Mouse (Mus musculus): Measurements from ENCODE around the gene Acrbp. TPM values are rescaled to one million over a fixed set of nuclear protein-coding genes. Genes with fewer than 3 reads are reported as not detected.
A peak's percentile ranks its signal among the peaks of the same experiment; 100 is the strongest.

The Acrbp gene
- polyA plus RNA-seq, 1 experiment from 2014 or later = 4.5 TPM

DNA sequence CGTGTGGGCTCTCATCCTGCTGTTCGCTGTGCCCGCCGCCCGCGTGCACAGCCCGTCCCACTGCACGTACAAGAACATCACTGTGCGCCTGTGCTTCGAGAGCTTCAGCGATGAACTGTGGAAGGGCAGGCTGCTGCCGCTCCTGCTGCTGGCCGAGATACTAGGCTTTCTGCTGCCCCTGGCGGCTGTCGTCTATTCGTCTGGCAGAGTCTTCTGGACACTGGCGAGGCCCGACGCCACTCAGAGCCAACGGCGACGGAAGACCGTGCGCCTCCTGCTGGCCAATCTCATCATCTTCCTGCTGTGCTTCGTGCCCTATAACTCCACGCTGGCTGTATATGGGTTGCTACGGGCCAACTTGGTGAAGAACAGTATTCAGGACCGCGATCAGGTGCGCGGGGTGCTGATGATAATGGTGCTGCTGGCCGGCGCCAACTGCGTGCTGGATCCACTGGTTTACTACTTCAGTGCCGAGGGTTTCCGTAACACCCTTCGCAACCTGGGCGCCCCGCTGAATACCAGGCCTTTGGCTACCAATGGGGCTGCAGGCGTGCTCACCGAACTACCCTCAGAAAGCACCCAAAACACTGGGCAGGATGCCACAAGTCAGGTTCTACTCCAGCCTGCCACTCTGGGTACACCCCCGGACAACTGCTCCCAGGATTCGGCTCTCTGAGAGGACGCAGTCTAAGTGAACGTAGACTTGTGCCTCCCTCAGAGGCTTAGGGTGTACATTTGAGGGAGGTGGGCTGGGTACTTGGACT lies 32.5 kb downstream of the Acrbp start:
- H3K9me3 ChIP-seq (replicated peaks; ENCODE audit: control insufficient read depth, low read length) = no peaks in the 10 kb centered on the region
- peak overlapping the region; percentile 41 for H3K4me3 ChIP-seq (ENCODE audit: low read depth, low read length)
- H3K4me1 ChIP-seq (ENCODE audit: control insufficient read depth, low read depth, low read length) = peaks cover 6% of the 10 kb centered on the region
- H3K9ac ChIP-seq (ENCODE audit: low read depth, low read length) = peak overlapping the region; percentile 3; the same call in 1 of the 2 replicates
- peak; percentile 79 for ATAC-seq (ENCODE audit: low read depth)
- peak overlapping the region; percentile 57 for H3K4me2 ChIP-seq (ENCODE audit: low read depth, low read length)
- H3K27me3 ChIP-seq (ENCODE audit: control insufficient read depth, insufficient read depth, low read depth, low read length) = no peaks in the 10 kb centered on the region
- H3K27ac ChIP-seq (ENCODE audit: low read length) = no peak overlapping the region
- WGBS (ENCODE audit: insufficient replicate concordance) = 38% methylated on average over 45 of the region's 45 CpGs
- no peaks in the 10 kb centered on the region for H3K36me3 ChIP-seq (ENCODE audit: control insufficient read depth, insufficient read depth)

GRCm38 (mm10) chr6:125082801-125083386 lies 33.4 kb downstream of the Acrbp start:
- H3K27ac ChIP-seq (ENCODE audit: low read length) = no peak overlapping the region
- H3K27me3 ChIP-seq (ENCODE audit: control insufficient read depth, insufficient read depth, low read depth, low read length) = no peaks in the 10 kb centered on the region
- H3K4me1 ChIP-seq (ENCODE audit: control insufficient read depth, low read depth, low read length) = peaks cover 6% of the 10 kb centered on the region
- no peak overlapping the region for H3K9ac ChIP-seq (ENCODE audit: low read depth, low read length)
- no peak overlapping the region for H3K4me2 ChIP-seq (ENCODE audit: low read depth, low read length)
- no peaks in the 10 kb centered on the region for H3K9me3 ChIP-seq (replicated peaks; ENCODE audit: control insufficient read depth, low read length)
- ATAC-seq (ENCODE audit: low read depth) = no peak
- WGBS (ENCODE audit: insufficient replicate concordance) = 73% methylated on average over 7 of the region's 7 CpGs
- H3K36me3 ChIP-seq (ENCODE audit: control insufficient read depth, insufficient read depth) = no peaks in the 10 kb centered on the region
- H3K4me3 ChIP-seq (ENCODE audit: low read depth, low read length) = no peak overlapping the region

GRCm38 (mm10) chr6:125084424-125084823 lies 34.9 kb downstream of the Acrbp start:
- Histone ChIP-seq H3K4me1 (ENCODE audit: control insufficient read depth, low read depth, low read length) (peaks cover 18% of the 10 kb centered on the region), H3K4me3 (ENCODE audit: low read depth, low read length) (no peak overlapping the region), H3K36me3 (ENCODE audit: control insufficient read depth, insufficient read depth) (no peaks in the 10 kb centered on the region), H3K4me2 (ENCODE audit: low read depth, low read length) (no peak overlapping the region), H3K9ac (ENCODE audit: low read depth, low read length) (no peak overlapping the region), H3K27me3 (ENCODE audit: control insufficient read depth, insufficient read depth, low read depth, low read length) (no peaks in the 10 kb centered on the region), H3K9me3 (replicated peaks; ENCODE audit: control insufficient read depth, low read length) (no peaks in the 10 kb centered on the region), H3K27ac (ENCODE audit: low read length) (no peak overlapping the region)
- WGBS (ENCODE audit: insufficient replicate concordance) = 7% methylated on average over 4 of the region's 4 CpGs
- ATAC-seq (ENCODE audit: low read depth) = no peak

DNA sequence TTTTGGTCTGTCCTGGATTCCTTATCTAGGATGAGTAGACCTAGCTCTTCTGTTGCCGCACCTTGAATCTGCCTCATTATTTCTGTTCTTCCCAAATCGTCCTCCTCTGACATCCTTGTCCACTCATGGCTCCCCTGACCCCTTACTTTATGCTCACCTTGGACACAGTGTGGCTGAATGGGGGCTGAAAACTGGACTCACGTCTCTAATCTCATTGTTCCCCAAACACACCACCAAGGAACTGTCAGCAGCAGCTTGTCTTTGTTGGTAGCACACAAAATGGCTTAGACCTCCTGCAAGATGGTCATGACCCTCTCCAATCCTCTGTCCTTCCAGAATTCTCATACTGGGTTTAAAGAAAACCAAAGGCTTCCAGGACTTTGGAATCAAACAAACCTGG lies 38.4 kb downstream of the Acrbp start:
- Histone ChIP-seq H3K4me2 (ENCODE audit: low read depth, low read length) (no peak overlapping the region), H3K27ac (ENCODE audit: low read length) (peak overlapping the region; percentile 80), H3K27me3 (ENCODE audit: control insufficient read depth, insufficient read depth, low read depth, low read length) (no peaks in the 10 kb centered on the region), H3K4me1 (ENCODE audit: control insufficient read depth, low read depth, low read length) (peaks cover 26% of the 10 kb centered on the region), H3K9ac (ENCODE audit: low read depth, low read length) (no peak overlapping the region), H3K9me3 (replicated peaks; ENCODE audit: control insufficient read depth, low read length) (no peaks in the 10 kb centered on the region), H3K4me3 (ENCODE audit: low read depth, low read length) (no peak overlapping the region), H3K36me3 (ENCODE audit: control insufficient read depth, insufficient read depth) (no peaks in the 10 kb centered on the region)
- ATAC-seq (ENCODE audit: low read depth) = no peak
- WGBS (ENCODE audit: insufficient replicate concordance) = 60% methylated on average over 3 of the region's 3 CpGs

DNA sequence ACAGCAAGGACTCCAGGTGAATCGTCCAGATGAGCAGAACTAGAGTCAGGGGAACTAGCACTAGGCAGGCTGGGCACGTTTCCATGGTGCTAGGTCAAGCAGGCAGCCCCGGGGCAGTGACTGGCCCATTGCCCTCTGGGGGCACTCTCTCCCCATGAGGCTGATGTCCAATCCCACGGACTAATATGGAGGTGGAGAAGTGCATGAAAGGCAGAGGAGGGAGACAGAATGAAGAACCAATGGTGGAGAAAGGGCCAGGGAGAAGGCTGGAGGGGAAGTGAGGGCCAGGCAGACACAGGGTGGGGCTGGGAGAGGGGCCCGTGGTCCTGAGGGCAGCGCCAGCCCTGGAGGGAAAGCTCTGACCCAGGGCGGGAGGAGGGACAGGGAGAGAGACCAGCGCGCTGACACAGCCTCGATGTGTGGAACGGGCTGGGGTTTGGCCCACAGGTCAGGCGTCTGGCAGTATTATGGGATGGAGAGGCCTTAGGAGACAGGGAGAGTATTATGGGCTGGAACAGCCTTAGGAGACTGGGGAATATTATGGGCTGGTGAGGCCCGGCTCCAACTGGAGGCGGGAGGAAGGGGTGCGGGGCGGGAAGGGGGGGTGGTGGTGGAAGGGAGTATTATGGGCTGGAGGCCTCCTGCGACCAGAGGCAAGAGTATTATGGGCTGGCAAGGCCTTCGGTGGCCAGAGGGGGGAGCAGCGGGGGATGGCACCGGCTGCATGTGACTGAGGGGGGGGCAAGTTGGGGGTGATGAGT lies 39.3 kb downstream of the Acrbp start:
- Histone ChIP-seq H3K36me3 (ENCODE audit: control insufficient read depth, insufficient read depth) (no peaks in the 10 kb centered on the region), H3K9ac (ENCODE audit: low read depth, low read length) (peak overlapping the region; percentile 22; the same call in 1 of the 2 replicates), H3K27me3 (ENCODE audit: control insufficient read depth, insufficient read depth, low read depth, low read length) (no peaks in the 10 kb centered on the region), H3K4me2 (ENCODE audit: low read depth, low read length) (peak overlapping the region; percentile 71), H3K27ac (ENCODE audit: low read length) (peak overlapping the region; percentile 80), H3K9me3 (replicated peaks; ENCODE audit: control insufficient read depth, low read length) (no peaks in the 10 kb centered on the region), H3K4me1 (ENCODE audit: control insufficient read depth, low read depth, low read length) (peaks cover 26% of the 10 kb centered on the region), H3K4me3 (ENCODE audit: low read depth, low read length) (peak overlapping the region; percentile 22)
- 3% methylated on average over 20 of the region's 20 CpGs for WGBS (ENCODE audit: insufficient replicate concordance)
- peak; percentile 73 for ATAC-seq (ENCODE audit: low read depth)

DNA sequence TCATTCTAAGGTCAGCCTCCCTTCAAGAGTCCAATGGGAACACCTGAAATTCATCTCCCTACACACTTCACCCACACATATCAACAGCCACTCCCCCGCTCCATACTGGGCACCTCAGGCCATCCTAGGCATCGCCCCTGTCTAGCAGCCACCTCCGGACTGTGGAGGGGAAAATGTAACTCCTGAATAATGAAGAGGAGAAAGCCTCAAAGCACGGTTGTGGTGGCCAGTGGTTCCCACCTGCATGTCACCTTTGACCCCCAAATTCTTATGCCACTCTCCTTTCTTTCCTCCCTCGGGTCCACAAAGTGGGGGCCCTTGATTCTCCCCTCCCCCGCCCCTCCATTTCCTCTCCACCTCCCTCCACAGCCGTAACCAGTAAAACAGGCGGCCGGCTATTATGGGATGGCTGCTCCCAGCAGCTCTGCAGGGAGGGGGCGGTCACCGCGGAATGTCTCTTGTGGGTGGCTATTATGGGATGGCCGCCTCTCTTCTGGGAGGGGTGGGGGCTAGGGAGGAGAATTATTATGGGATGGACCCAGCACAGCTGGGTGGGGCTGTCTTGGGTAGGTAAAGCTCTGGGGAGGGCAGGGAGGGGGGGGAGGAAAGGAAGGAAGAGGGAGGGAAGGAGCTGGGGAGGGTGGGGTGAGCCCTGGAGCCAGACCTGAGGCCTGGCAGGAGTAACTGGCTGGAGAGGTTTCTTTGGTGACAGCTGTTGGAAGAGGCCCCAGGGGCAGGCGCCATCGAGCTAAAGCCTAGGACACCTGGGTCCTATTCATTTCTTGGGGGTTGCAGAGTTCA lies 40.2 kb downstream of the Acrbp start:
- Histone ChIP-seq H3K4me2 (ENCODE audit: low read depth, low read length) (peak overlapping the region; percentile 71), H3K9ac (ENCODE audit: low read depth, low read length) (peak overlapping the region; percentile 49), H3K36me3 (ENCODE audit: control insufficient read depth, insufficient read depth) (no peaks in the 10 kb centered on the region), H3K27ac (ENCODE audit: low read length) (peak overlapping the region; percentile 80), H3K4me3 (ENCODE audit: low read depth, low read length) (peak overlapping the region; percentile 22), H3K4me1 (ENCODE audit: control insufficient read depth, low read depth, low read length) (peaks cover 26% of the 10 kb centered on the region), H3K27me3 (ENCODE audit: control insufficient read depth, insufficient read depth, low read depth, low read length) (no peaks in the 10 kb centered on the region), H3K9me3 (replicated peaks; ENCODE audit: control insufficient read depth, low read length) (no peaks in the 10 kb centered on the region)
- WGBS (ENCODE audit: insufficient replicate concordance) = 4% methylated on average over 15 of the region's 15 CpGs
- peak; percentile 68 for ATAC-seq (ENCODE audit: low read depth)

DNA sequence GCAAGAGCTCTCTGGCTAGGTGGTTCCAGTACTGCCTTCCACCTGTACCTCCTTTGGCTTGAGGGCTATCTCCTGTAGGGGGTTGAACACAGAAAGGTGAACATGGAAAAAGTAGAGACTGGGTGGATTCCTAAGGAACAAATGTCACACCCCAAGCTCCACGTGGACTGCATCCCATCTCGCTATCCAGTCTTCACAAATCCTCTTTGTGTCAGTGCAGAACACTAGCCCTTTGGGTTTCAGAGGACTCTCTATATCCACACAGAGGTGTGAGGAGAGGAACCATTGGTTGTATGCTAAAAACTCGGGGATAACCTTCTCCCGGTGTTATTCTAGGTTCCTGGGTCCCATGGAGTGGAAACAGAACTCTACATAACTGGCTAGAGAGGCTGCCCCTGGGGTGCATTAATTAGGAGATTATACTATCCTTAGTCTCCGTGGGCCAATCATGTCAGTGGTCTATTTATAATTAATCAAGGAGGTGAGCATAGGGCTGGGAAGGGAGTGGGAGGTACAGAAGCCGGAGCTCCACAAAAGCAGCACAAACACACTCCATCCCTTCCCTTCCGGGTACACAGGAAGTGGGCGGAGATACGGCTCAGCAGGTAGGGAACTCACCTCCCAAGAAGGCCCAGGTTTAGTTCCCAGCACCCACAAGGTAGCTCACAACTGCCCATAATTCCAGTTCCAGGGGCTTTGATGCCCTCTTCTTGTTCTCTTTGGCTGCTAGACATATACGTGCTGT lies 41.0 kb downstream of the Acrbp start:
- Histone ChIP-seq H3K4me3 (ENCODE audit: low read depth, low read length) (peak overlapping the region; percentile 22), H3K27me3 (ENCODE audit: control insufficient read depth, insufficient read depth, low read depth, low read length) (no peaks in the 10 kb centered on the region), H3K36me3 (ENCODE audit: control insufficient read depth, insufficient read depth) (no peaks in the 10 kb centered on the region), H3K27ac (ENCODE audit: low read length) (peak overlapping the region; percentile 80), H3K9ac (ENCODE audit: low read depth, low read length) (peak overlapping the region; percentile 49; the same call in 1 of the 2 replicates), H3K9me3 (replicated peaks; ENCODE audit: control insufficient read depth, low read length) (no peaks in the 10 kb centered on the region), H3K4me1 (ENCODE audit: control insufficient read depth, low read depth, low read length) (peaks cover 33% of the 10 kb centered on the region), H3K4me2 (ENCODE audit: low read depth, low read length) (peak overlapping the region; percentile 71)
- WGBS (ENCODE audit: insufficient replicate concordance) = 58% methylated on average over 10 of the region's 10 CpGs
- no peak for ATAC-seq (ENCODE audit: low read depth)

DNA sequence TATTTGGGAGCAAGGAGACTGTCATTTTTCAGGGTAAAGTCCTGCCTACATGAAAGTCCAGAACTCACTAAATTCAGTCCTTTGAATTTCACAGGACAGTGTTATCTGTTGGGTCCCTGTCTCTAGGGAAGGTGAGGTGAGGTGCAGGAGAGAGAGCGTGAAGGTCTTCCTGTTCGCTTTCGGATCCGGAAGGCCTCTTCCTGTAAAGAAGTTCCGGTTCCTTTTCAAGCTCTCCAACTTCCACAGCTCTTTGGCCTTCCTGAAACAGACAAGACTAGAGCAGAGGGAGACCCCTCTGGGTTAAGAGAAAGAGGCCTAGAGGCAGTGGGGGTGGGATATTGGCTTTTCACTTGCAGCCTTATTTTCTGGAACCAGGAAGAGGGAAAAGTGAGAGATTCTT lies 42.9 kb downstream of the Acrbp start:
- H3K4me2 ChIP-seq (ENCODE audit: low read depth, low read length) = no peak overlapping the region
- H3K9ac ChIP-seq (ENCODE audit: low read depth, low read length) = no peak overlapping the region
- H3K9me3 ChIP-seq (replicated peaks; ENCODE audit: control insufficient read depth, low read length) = no peaks in the 10 kb centered on the region
- H3K27me3 ChIP-seq (ENCODE audit: control insufficient read depth, insufficient read depth, low read depth, low read length) = no peaks in the 10 kb centered on the region
- WGBS (ENCODE audit: insufficient replicate concordance) = 48% methylated on average over 5 of the region's 5 CpGs
- H3K4me3 ChIP-seq (ENCODE audit: low read depth, low read length) = no peak overlapping the region
- H3K36me3 ChIP-seq (ENCODE audit: control insufficient read depth, insufficient read depth) = no peaks in the 10 kb centered on the region
- H3K4me1 ChIP-seq (ENCODE audit: control insufficient read depth, low read depth, low read length) = peaks cover 43% of the 10 kb centered on the region
- H3K27ac ChIP-seq (ENCODE audit: low read length) = no peak overlapping the region
- no peak for ATAC-seq (ENCODE audit: low read depth)

Data from liver, embryonic 16.5 days (tissue).